Mouse (Mus musculus) megakaryocyte-erythroid progenitor cell, adult 5-6 weeks (primary cell): ENCODE results near the gene Vmn2r114. TPM values are rescaled to one million over a fixed set of nuclear protein-coding genes. Genes with fewer than 3 reads are reported as not detected.
"Not testable (repeated sequence)": the region's sequence is repeated elsewhere in the genome, so short reads cannot be mapped to it uniquely, and the experiment has no call there.

ENCODE experiments used
- ATAC-seq: replicated peaks from 2 replicates; pipeline ENCODE4 v1.8.0; 2016; ENCODE audit warnings: mild to moderate bottlenecking, inconsistent platforms; ENCODE audit not compliant: severe bottlenecking, poor library complexity, low FRiP score, low TSS enrichment
- total RNA-seq, 2 experiments: library from RNA; stranded (forward) in 1 of 2; stranded (reverse) in 1 of 2; fragments of 200-1000, 215-1000 nt in 1 of 2; fragments of >200 nt in 1 of 2; fragmentation: Nextera tagmentation in 1 of 2; gene quantifications; 2 replicates each; pipeline ENCODE4 v1.2.3; 2014 to 2017

Vmn2r114 gene
- total RNA-seq (2014; fragmentation: Nextera tagmentation) (not detected in 2 replicates), total RNA-seq (2017) (not detected in 2 replicates)

DNA sequence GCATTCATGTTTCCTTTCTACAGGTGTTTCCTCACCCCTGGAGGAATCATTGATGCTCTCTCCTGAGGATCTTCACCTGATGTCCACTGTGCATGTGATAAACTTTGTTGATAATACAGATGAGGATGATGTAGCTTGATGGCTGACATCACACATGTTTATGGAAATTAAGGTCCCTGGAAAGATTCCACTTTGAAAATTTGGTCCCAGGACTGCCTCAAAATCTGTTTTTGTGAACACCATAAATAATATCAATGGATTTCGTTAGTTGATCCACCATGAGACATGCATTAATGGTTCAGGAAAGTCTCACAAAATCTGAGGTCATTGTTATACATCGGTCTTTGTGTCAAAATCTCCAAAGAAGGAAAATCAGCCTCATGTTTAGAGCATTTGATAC is at the start of gene Vmn2r114:
Gene Vmn2r114 (minus strand): TSS at position 101 of the 400 bp plus-strand sequence.
- ATAC-seq: not testable (repeated sequence)

DNA sequence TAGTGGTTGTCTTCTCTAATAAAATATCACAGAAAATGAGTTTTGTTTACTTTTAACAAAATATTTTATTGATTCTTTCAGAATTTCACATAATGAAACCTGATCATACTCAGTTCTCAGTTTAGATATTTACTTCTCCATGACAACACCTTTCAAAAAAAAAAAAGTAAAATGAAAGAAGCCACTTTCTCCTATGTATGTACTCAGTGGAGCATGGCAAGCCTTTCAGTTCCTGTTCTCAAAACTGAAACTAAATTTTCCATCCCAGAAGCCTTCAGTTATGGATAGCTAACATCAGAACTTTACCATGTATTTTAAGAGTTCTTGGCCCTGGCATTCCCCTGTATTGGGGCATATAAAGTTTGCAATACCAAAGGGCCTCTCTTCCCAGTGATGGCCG is 39.3 kb upstream of the Vmn2r114 start:
- no peak for ATAC-seq

DNA sequence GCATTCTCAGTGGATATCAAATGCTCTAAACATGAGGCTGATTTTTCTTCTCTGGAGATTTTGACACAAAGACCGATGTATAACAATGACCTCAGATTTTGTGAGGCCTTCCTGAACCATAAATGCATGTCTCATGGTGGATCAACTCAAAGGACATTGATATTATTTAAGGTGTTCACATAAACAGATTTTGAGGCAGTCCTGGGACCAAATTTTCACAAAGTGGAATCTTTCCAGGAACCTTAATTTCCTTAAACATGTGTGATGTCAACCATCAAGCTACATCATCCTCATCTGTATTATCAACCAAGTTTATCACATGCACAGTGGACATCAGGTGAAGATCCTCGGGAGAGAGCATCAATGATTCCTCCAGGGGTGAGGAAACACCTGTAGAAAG is 31.1 kb upstream of the Vmn2r114 start, which contains the start of gene Vmn2r115:
Gene Vmn2r115 (plus strand): TSS at position 301 of the 400 bp plus-strand sequence.
- ATAC-seq: not testable (repeated sequence)

- no peak for ATAC-seq
Measured at GRCm38 (mm10) chr17:23330657-23331056, 18.3 kb upstream of the Vmn2r114 start.

Other genes starting within 250 kb of the Vmn2r114 start
- gene Zfp40, start 119.3 kb downstream of the Vmn2r114 start, total RNA-seq (2014; fragmentation: Nextera tagmentation): 7.1 and 20.3 TPM in 2 replicates
- 10.0 and 11.7 TPM in 2 replicates for gene Zfp40, start 119.3 kb downstream of the Vmn2r114 start, total RNA-seq (2017)
- gene Vmn2r115, start 31.2 kb upstream of the Vmn2r114 start, total RNA-seq (2014; fragmentation: Nextera tagmentation): not detected in 2 replicates
- gene Vmn2r115, start 31.2 kb upstream of the Vmn2r114 start, total RNA-seq (2017): not detected in 2 replicates
- not detected in 2 replicates for gene Vmn2r116, start 72.1 kb upstream of the Vmn2r114 start, total RNA-seq (2014; fragmentation: Nextera tagmentation)
- not detected in 2 replicates for gene Vmn2r116, start 72.1 kb upstream of the Vmn2r114 start, total RNA-seq (2017)
- not detected in 2 replicates for gene Vmn2r117, start 167.2 kb upstream of the Vmn2r114 start, total RNA-seq (2014; fragmentation: Nextera tagmentation)
- gene Vmn2r117, start 167.2 kb upstream of the Vmn2r114 start, total RNA-seq (2017): not detected in 2 replicates